Mouse (Mus musculus) neural tube, embryonic 14.5 days (tissue): ENCODE results near the gene Morn4. TPM values are rescaled to one million over a fixed set of nuclear protein-coding genes. Genes with fewer than 3 reads are reported as not detected.

Source experiments
- ATAC-seq: fragments of 200-750 bp; cut with Nextera tagmentation; 2 replicates; pipeline ENCODE4 v1.8.0; 2017; ENCODE audit warnings: low read depth, mild to moderate bottlenecking, moderate TSS enrichment, moderate library complexity
- H3K27ac ChIP-seq: fragments of 300-500 bp; sonication (generic); 2 replicates; pipeline ENCODE4 v1.5.1; 2014; ENCODE audit warnings: low read depth, mild to moderate bottlenecking, control low read depth, low read length, moderate library complexity, mixed read lengths
- H3K27me3 ChIP-seq: fragments of 300-500 bp; sonication (generic); 2 replicates; pipeline ENCODE4 v1.6.1; 2014; ENCODE audit warnings: low read length; ENCODE audit not compliant: control insufficient read depth, insufficient read depth
- H3K36me3 ChIP-seq: fragments of 300-500 bp; sonication (generic); 2 replicates; pipeline ENCODE4 v1.6.1; 2014; ENCODE audit warnings: low read length, mixed read lengths; ENCODE audit not compliant: control insufficient read depth, insufficient read depth
- H3K4me1 ChIP-seq: fragments of 300-500 bp; sonication (generic); 2 replicates; pipeline ENCODE4 v1.6.1; 2014; ENCODE audit warnings: low read length; ENCODE audit not compliant: control insufficient read depth, insufficient read depth
- H3K4me2 ChIP-seq: fragments of 300-500 bp; sonication (generic); 2 replicates; pipeline ENCODE4 v1.6.1; 2014; ENCODE audit warnings: mild to moderate bottlenecking, low read depth, low read length, control low read depth
- H3K4me3 ChIP-seq: fragments of 300-500 bp; sonication (generic); 2 replicates; pipeline ENCODE4 v1.5.1; 2014; ENCODE audit warnings: low read depth, low read length, control low read depth, mixed read lengths
- H3K9ac ChIP-seq: fragments of 300-500 bp; sonication (generic); replicated peaks from 2 replicates; pipeline ENCODE4 v1.6.1; 2014; ENCODE audit warnings: low read depth, mild to moderate bottlenecking, control low read depth, low read length, mixed read lengths
- H3K9me3 ChIP-seq: fragments of 300-500 bp; sonication (generic); 2 replicates; pipeline ENCODE4 v1.6.1; 2016; ENCODE audit warnings: low read length; ENCODE audit not compliant: control insufficient read depth
- WGBS: fragments of 180-500 bp; shearing (Covaris S2); extraction: QIAGEN DNeasy Blood & Tissue Kit; methylation state at CpG from one replicate; pipeline ENCODE4 v1.1.7; 2014; 5-methylcytosine and 5-hydroxymethylcytosine counted together
- polyA plus RNA-seq: library from polyadenylated mRNA; unstranded; fragments of >200 nt; fragmentation: Nextera tagmentation; extraction: Ambion mirVana; gene quantifications from 2 replicates; pipeline ENCODE4 v1.2.1, GENCODE M21; 2014

The Morn4 gene
- polyA plus RNA-seq, 1 experiment from 2014 or later, result 131 TPM

- Histone ChIP-seq H3K27me3 (no peaks in the 10 kb centered on the region; the same call in 1 of the 2 replicates), H3K27ac (no peak overlapping the region), H3K36me3 (peaks cover 12% of the 10 kb centered on the region; the same call in 1 of the 2 replicates), H3K9me3 (no peaks in the 10 kb centered on the region), H3K4me1 (peaks cover 7% of the 10 kb centered on the region), H3K4me3 (no peak overlapping the region), H3K4me2 (no peak overlapping the region), H3K9ac (no peak overlapping the region)
- no peak for ATAC-seq
- WGBS, result 92% methylated on average over 6 of the region's 6 CpGs
Observed at GRCm38 (mm10) chr19:42126219-42126605, 40.1 kb upstream of the Morn4 start.

- Histone ChIP-seq H3K27me3 (no peaks in the 10 kb centered on the region; the same call in 1 of the 2 replicates), H3K27ac (no peak overlapping the region), H3K9ac (no peak overlapping the region), H3K9me3 (no peaks in the 10 kb centered on the region), H3K4me1 (peaks cover 7% of the 10 kb centered on the region), H3K4me2 (no peak overlapping the region), H3K36me3 (peaks cover 18% of the 10 kb centered on the region), H3K4me3 (no peak overlapping the region)
- no peak for ATAC-seq
- 80% methylated on average over 11 of the region's 11 CpGs for WGBS
Observed at GRCm38 (mm10) chr19:42125501-42126218, 39.5 kb upstream of the Morn4 start.

GRCm38 (mm10) chr19:42124684-42125083 is 38.5 kb upstream of the Morn4 start:
- no peak for ATAC-seq
- Histone ChIP-seq H3K4me2 (no peak overlapping the region), H3K4me1 (peaks cover 7% of the 10 kb centered on the region), H3K9me3 (no peaks in the 10 kb centered on the region), H3K4me3 (no peak overlapping the region), H3K27ac (no peak overlapping the region), H3K36me3 (peaks cover 27% of the 10 kb centered on the region), H3K27me3 (no peaks in the 10 kb centered on the region; the same call in 1 of the 2 replicates), H3K9ac (no peak overlapping the region)
- 86% methylated on average over 13 of the region's 13 CpGs for WGBS

GRCm38 (mm10) chr19:42120451-42120850 is 34.3 kb upstream of the Morn4 start:
- H3K36me3 ChIP-seq, result peaks cover 52% of the 10 kb centered on the region
- 93% methylated on average over 8 of the region's 8 CpGs for WGBS
- H3K4me3 ChIP-seq, result no peak overlapping the region
- no peaks in the 10 kb centered on the region for H3K27me3 ChIP-seq
- H3K9ac ChIP-seq, result no peak overlapping the region
- no peak for ATAC-seq
- H3K9me3 ChIP-seq, result no peaks in the 10 kb centered on the region
- no peak overlapping the region for H3K27ac ChIP-seq
- no peak overlapping the region for H3K4me2 ChIP-seq
- no peaks in the 10 kb centered on the region for H3K4me1 ChIP-seq

GRCm38 (mm10) chr19:42118596-42118995 is 32.4 kb upstream of the Morn4 start:
- H3K4me3 ChIP-seq, result no peak overlapping the region
- no peak overlapping the region for H3K9ac ChIP-seq
- H3K36me3 ChIP-seq, result peaks cover 59% of the 10 kb centered on the region
- H3K4me1 ChIP-seq, result no peaks in the 10 kb centered on the region
- 92% methylated on average over 5 of the region's 5 CpGs for WGBS
- no peak for ATAC-seq
- no peak overlapping the region for H3K4me2 ChIP-seq
- no peak overlapping the region for H3K27ac ChIP-seq
- H3K9me3 ChIP-seq, result no peaks in the 10 kb centered on the region
- H3K27me3 ChIP-seq, result no peaks in the 10 kb centered on the region

GRCm38 (mm10) chr19:42118142-42118541 is 32.0 kb upstream of the Morn4 start:
- H3K9ac ChIP-seq, result no peak overlapping the region
- no peaks in the 10 kb centered on the region for H3K4me1 ChIP-seq
- no peaks in the 10 kb centered on the region for H3K27me3 ChIP-seq
- H3K36me3 ChIP-seq, result peaks cover 59% of the 10 kb centered on the region
- no peak overlapping the region for H3K27ac ChIP-seq
- no peak overlapping the region for H3K4me2 ChIP-seq
- H3K9me3 ChIP-seq, result no peaks in the 10 kb centered on the region
- WGBS, result 97% methylated on average over 9 of the region's 9 CpGs
- no peak overlapping the region for H3K4me3 ChIP-seq
- no peak for ATAC-seq

GRCm38 (mm10) chr19:42115783-42116335 is 29.7 kb upstream of the Morn4 start:
- no peaks in the 10 kb centered on the region for H3K4me1 ChIP-seq
- H3K27ac ChIP-seq, result no peak overlapping the region
- H3K4me3 ChIP-seq, result no peak overlapping the region
- no peak for ATAC-seq
- H3K9ac ChIP-seq, result no peak overlapping the region
- H3K9me3 ChIP-seq, result no peaks in the 10 kb centered on the region
- no peak overlapping the region for H3K4me2 ChIP-seq
- H3K36me3 ChIP-seq, result peaks cover 49% of the 10 kb centered on the region
- 91% methylated on average over 4 of the region's 4 CpGs for WGBS
- H3K27me3 ChIP-seq, result no peaks in the 10 kb centered on the region

- Histone ChIP-seq H3K9ac (no peak overlapping the region), H3K4me3 (no peak overlapping the region), H3K36me3 (peaks cover 17% of the 10 kb centered on the region; the same call in 1 of the 2 replicates), H3K4me2 (no peak overlapping the region), H3K27ac (no peak overlapping the region), H3K27me3 (no peaks in the 10 kb centered on the region), H3K4me1 (no peaks in the 10 kb centered on the region), H3K9me3 (no peaks in the 10 kb centered on the region)
- no peak for ATAC-seq
- 95% methylated on average over 9 of the region's 9 CpGs for WGBS
Observed at GRCm38 (mm10) chr19:42104681-42105080, 18.5 kb upstream of the Morn4 start.

- no peaks in the 10 kb centered on the region for H3K4me1 ChIP-seq
- no peaks in the 10 kb centered on the region for H3K27me3 ChIP-seq
- H3K9ac ChIP-seq, result no peak overlapping the region
- no peaks in the 10 kb centered on the region for H3K9me3 ChIP-seq
- WGBS, result 93% methylated on average over 3 of the region's 3 CpGs
- no peak overlapping the region for H3K27ac ChIP-seq
- no peak overlapping the region for H3K4me3 ChIP-seq
- H3K36me3 ChIP-seq, result 0 out of 2 replicates have a peak, but pooled peaks cover 4% of the 10 kb centered on the region
- ATAC-seq, result no peak
- H3K4me2 ChIP-seq, result no peak overlapping the region
Observed at GRCm38 (mm10) chr19:42099406-42099805, 13.2 kb upstream of the Morn4 start.
